In the genomic region with DNA sequence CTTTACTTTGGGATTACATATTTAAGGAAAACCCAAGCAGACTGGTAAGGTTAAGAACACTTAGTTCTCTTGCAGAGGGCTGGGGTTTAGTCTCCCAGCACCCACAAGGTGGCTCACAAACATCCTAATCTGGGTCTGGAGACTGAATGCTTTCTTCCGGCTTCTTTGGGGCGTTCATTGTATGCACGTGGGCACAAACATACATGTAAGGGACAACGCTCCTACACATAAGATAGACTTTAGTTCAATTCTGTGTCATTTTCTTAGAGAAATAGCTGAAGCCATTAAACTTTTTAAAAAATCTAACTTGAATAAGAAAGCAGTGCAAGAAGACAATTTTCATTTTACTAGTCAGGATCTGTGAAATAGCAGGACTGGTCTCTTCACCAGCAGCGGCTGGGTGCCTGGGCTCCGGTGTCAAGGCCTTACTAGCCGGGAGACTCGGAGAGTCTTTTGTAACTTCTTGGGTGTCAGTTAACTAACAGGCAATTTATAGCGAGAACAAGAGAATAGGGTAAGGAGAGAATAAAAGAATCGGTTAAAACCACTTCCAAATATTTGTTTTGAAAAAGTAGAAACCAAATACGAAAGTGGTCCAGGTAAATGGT, we compare ENCODE assay signal across 8 mouse cellular contexts. TPM values are rescaled to one million over a fixed set of nuclear protein-coding genes. Genes with fewer than 3 reads are reported as not detected.
A peak's percentile ranks its signal among the peaks of the same experiment; 100 is the strongest.
DNase-seq lines count a peak whose midpoint lies in the region; ATAC-seq and TF ChIP-seq lines count a peak whose summit lies in the region.

No protein-coding gene starts in this region.

- peaks cover 15% of the 10 kb centered on the region for H3K4me1 ChIP-seq in midbrain, embryonic 12.5 days

- no peaks in the 10 kb centered on the region for H3K9me3 ChIP-seq in midbrain, embryonic 12.5 days

- peak; percentile 32 for ATAC-seq in inflammation-experienced regulatory T-cells, adult 6 months
- ATAC-seq in midbrain, embryonic 12.5 days (ENCODE audit: low FRiP score, low read depth), result no peak

- intact Hi-C loops in gastrocnemius, adult 2 months (cut with DNase I), result loop anchor here (5.0 kb wide), 2 partner anchors 41 to 81 kb away; partner anchors contain the start of genes Cryzl1, Donson and Itsn1
- intact Hi-C loops in gastrocnemius, postnatal 14 days (cut with DNase I; ENCODE audit: low total_unique reads), result no loop called here

- peak overlapping the region; percentile 100 for H3K27ac ChIP-seq in gastrocnemius, adult 2 months
- peak overlapping the region; percentile 98 for H3K27ac ChIP-seq in midbrain, embryonic 12.5 days (replicated peaks)

- H3K4me3 ChIP-seq in gastrocnemius, adult 2 months, result peak overlapping the region; percentile 75
- peak overlapping the region; percentile 85 for H3K4me3 ChIP-seq in midbrain, embryonic 12.5 days

- peak; percentile 46 for DNase-seq in gastrocnemius, adult 2 months
- no peak for DNase-seq in gastrocnemius, adult 18-20 months (ENCODE audit: low spot score)
- DNase-seq in CD4-positive, CD25-positive, alpha-beta regulatory T cell, adult 2 months (ENCODE audit: low read depth, low spot score), result peak; percentile 80
- peak; percentile 40 for DNase-seq in embryo, embryonic 11 days
- DNase-seq in gastrocnemius, postnatal 14 days, result no peak
- no peak for DNase-seq in cerebellum, adult 11 months

- peaks cover 18% of the 10 kb centered on the region for H3K36me3 ChIP-seq in midbrain, embryonic 12.5 days

- WGBS in midbrain, embryonic 12.5 days, result under 1% methylated on average over 11 of the region's 11 CpGs

- peak overlapping the region; percentile 78 for H3K9ac ChIP-seq in midbrain, embryonic 12.5 days (replicated peaks)

- peak overlapping the region; percentile 94 for H3K4me2 ChIP-seq in midbrain, embryonic 12.5 days (replicated peaks)

- TF ChIP-seq CTCF in gastrocnemius, adult 2 months (IDR thresholded peaks at IDR 0.05), result no peak

- no peaks in the 10 kb centered on the region for H3K27me3 ChIP-seq in midbrain, embryonic 12.5 days

RNA-seq across cellular contexts. Expression of gene Gart, which starts 0.7 kb away (rescaled TPM):
- total RNA-seq in gastrocnemius, adult 2 months (2021), result 10 to 100 TPM; 58.4 to 66.2 TPM
- 10 to 100 TPM; 60.8 to 64.6 TPM for total RNA-seq in gastrocnemius, adult 18-20 months (2021)
- polyA plus RNA-seq in inflammation-experienced regulatory T-cells, adult 6 months (2017; shearing (Covaris generic)), result 10 to 100 TPM; 49.5 to 76.2 (median 64.5) TPM
- polyA plus RNA-seq in midbrain, embryonic 12.5 days (2016; fragmentation: Nextera tagmentation; extraction: Ambion mirVana), result 100 and 102 TPM in 2 replicates
- 10 to 100 TPM; 45.2 to 54.1 TPM for total RNA-seq in gastrocnemius, postnatal 14 days (2021)

RNA-seq across cellular contexts. Expression of gene Son, which starts 1.2 kb away (rescaled TPM):
- 100 to 1,000 TPM; 113 to 116 TPM for total RNA-seq in gastrocnemius, adult 2 months (2021)
- 10 to 100 TPM; 92.4 to 97.4 TPM for total RNA-seq in gastrocnemius, adult 18-20 months (2021)
- 100 to 1,000 TPM; 128 to 236 (median 180) TPM for polyA plus RNA-seq in inflammation-experienced regulatory T-cells, adult 6 months (2017; shearing (Covaris generic))
- polyA plus RNA-seq in midbrain, embryonic 12.5 days (2016; fragmentation: Nextera tagmentation; extraction: Ambion mirVana), result 163 and 170 TPM in 2 replicates
- 10 to 100 TPM; 95.5 to 96.9 TPM for total RNA-seq in gastrocnemius, postnatal 14 days (2021)

RNA-seq across cellular contexts. Expression of gene Dnajc28, which starts 27.3 kb away (rescaled TPM):
- 10 to 100 TPM; 15.8 to 21.8 TPM for total RNA-seq in gastrocnemius, adult 2 months (2021)
- total RNA-seq in gastrocnemius, adult 18-20 months (2021), result 10 to 100 TPM; 19.8 to 20.5 TPM
- under 1 TPM; 0.56 to 0.62 (median 0.62) TPM for polyA plus RNA-seq in inflammation-experienced regulatory T-cells, adult 6 months (2017; shearing (Covaris generic))
- 6.8 and 7.8 TPM in 2 replicates for polyA plus RNA-seq in midbrain, embryonic 12.5 days (2016; fragmentation: Nextera tagmentation; extraction: Ambion mirVana)
- 1 to 10 TPM; 6.6 to 8.5 TPM for total RNA-seq in gastrocnemius, postnatal 14 days (2021)

RNA-seq across cellular contexts. Expression of gene Donson, which starts 42.5 kb away (rescaled TPM):
- 1 to 10 TPM in 1 of 2 experiments, under 1 TPM in 1; 0.92 to 1.6 TPM for total RNA-seq in gastrocnemius, adult 2 months (2021)
- 1 to 10 TPM; 1.1 TPM for total RNA-seq in gastrocnemius, adult 18-20 months (2021)
- polyA plus RNA-seq in inflammation-experienced regulatory T-cells, adult 6 months (2017; shearing (Covaris generic)), result 10 to 100 TPM; 16.4 to 30.5 (median 17.6) TPM
- 33.6 and 35.5 TPM in 2 replicates for polyA plus RNA-seq in midbrain, embryonic 12.5 days (2016; fragmentation: Nextera tagmentation; extraction: Ambion mirVana)
- 1 to 10 TPM; 1.6 to 1.8 TPM for total RNA-seq in gastrocnemius, postnatal 14 days (2021)

RNA-seq across cellular contexts. Expression of gene Tmem50b, which starts 48.5 kb away (rescaled TPM):
- total RNA-seq in gastrocnemius, adult 2 months (2021), result 10 to 100 TPM; 16.0 to 17.7 TPM
- 10 to 100 TPM; 13.1 to 15.1 TPM for total RNA-seq in gastrocnemius, adult 18-20 months (2021)
- polyA plus RNA-seq in inflammation-experienced regulatory T-cells, adult 6 months (2017; shearing (Covaris generic)), result 10 to 100 TPM; 28.2 to 36.1 (median 34.2) TPM
- polyA plus RNA-seq in midbrain, embryonic 12.5 days (2016; fragmentation: Nextera tagmentation; extraction: Ambion mirVana), result 42.6 and 43.6 TPM in 2 replicates
- 10 to 100 TPM; 16.0 to 16.9 TPM for total RNA-seq in gastrocnemius, postnatal 14 days (2021)

Comparison
In these comparisons a context has a peak if more than half of its experiments do, and no peak if none do; other contexts are left out.
1. DNase-seq: peak in gastrocnemius, adult 2 months (single experiment), CD4-positive, CD25-positive, alpha-beta regulatory T cell, adult 2 months (single experiment) and embryo, embryonic 11 days (single experiment); none in gastrocnemius, adult 18-20 months (single experiment), gastrocnemius, postnatal 14 days (single experiment) and cerebellum, adult 11 months (single experiment).